Mouse (Mus musculus) left cerebral cortex, adult 18-20 months (tissue): ENCODE measurements around the gene Ehd1. TPM values are rescaled to one million over a fixed set of nuclear protein-coding genes. Genes with fewer than 3 reads are reported as not detected.

ENCODE experiments used
- DNase-seq, 2 experiments: peaks; one replicate each; pipeline ENCODE4 v3.0.0; 2021 to 2022; ENCODE audit warnings: low spot score in 2 of 2, mixed read lengths in 1 of 2
- microRNA-seq, 2 experiments: library from miRNA; unstranded; fragments of <30 nt; microRNA quantifications; one replicate each; pipeline ENCODE4 v1.2.0; 2021
- total RNA-seq, 2 experiments: library from RNA; stranded (reverse); gene quantifications; 2 replicates each; pipeline ENCODE4 v1.2.3; 2021

Gene Ehd1
- total RNA-seq, 2 experiments from 2014 or later = 36.8 to 39.0 TPM

DNA sequence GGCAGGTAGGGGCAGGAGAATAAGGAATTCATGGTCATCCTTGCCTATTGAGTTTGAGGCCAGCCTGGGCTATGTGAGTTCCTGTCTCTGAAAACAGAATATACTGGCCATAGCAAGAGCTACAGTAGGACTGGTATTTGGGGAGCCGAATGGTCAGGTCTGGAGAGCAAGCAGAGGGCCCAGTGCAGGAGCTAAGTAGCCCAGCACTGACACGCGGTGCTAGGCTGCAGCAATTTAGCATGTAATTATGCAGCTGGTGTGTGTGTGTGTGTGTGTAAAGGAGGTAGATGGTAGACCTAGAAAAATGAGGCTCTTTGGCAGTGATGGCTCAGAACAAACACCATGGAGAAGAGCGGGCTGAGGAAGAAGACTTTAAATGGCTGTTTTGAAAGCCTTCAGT, 71.1 kb downstream of the Ehd1 start:
- no peak for DNase-seq

DNA sequence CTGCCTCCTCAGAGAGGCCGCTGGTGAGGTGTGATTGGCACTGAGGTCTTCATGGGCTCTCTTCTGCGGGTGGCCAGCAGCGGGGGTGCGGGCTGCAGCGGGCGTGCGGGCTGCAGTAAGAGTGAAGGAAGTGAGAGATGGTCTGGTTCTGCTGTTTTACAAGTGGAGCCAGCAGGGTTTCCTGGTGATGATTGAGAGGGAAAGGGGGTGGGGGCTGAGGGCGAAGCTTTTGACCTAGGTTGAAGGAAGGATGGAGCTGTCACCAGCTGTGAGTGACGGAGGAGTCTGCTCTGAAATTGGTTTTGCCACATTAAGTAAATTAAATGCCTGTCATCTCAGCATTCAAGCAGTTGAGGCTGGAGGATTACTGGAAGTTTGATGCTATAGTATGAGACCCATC, 72.2 kb downstream of the Ehd1 start:
- no peak for DNase-seq

- no peak for DNase-seq
Observed at GRCm38 (mm10) chr19:6349215-6349983, 72.9 kb downstream of the Ehd1 start.

Small RNA genes lying within 50 kb of the gene (microRNA-seq; reads per million reads assigned to microRNA genes)
- gene Mir192 (13.9 to 17.5 reads per million in 2 experiments), gene Mir194-2 (26.4 to 30.3 reads per million in 2 experiments), gene Mir6989 (4.2 to 7.2 reads per million in 2 experiments)

Other genes with a start within 250 kb of the Ehd1 start
- 10 to 100 TPM; 41.3 to 41.6 TPM for gene Syvn1, start 230.1 kb upstream of the Ehd1 start, total RNA-seq
- gene Mrpl49, start 218.9 kb upstream of the Ehd1 start, total RNA-seq = 10 to 100 TPM; 42.5 to 51.3 TPM
- gene Fau, start 218.9 kb upstream of the Ehd1 start, total RNA-seq = 100 to 1,000 TPM; 717 to 762 TPM
- gene Znhit2, start 215.5 kb upstream of the Ehd1 start, total RNA-seq = 10 to 100 TPM; 32.2 to 35.0 TPM
- 10 to 100 TPM; 25.1 to 25.2 TPM for gene Tm7sf2, start 208.4 kb upstream of the Ehd1 start, total RNA-seq
- 10 to 100 TPM; 78.5 to 94.4 TPM for gene Vps51, start 199.5 kb upstream of the Ehd1 start, total RNA-seq
- gene Tmem262, start 196.7 kb upstream of the Ehd1 start, total RNA-seq = not detected
- gene Gm28374, start 194.5 kb upstream of the Ehd1 start, total RNA-seq = under 1 TPM; 0.54 to 0.60 TPM
- 10 to 100 TPM; 38.6 to 42.1 TPM for gene Zfpl1, start 191.8 kb upstream of the Ehd1 start, total RNA-seq
- gene Cdca5, start 191.7 kb upstream of the Ehd1 start, total RNA-seq = under 1 TPM in 1 of 2 experiments, not detected in 1; 0.26 TPM
- not detected for gene AC131692.1, start 182.3 kb upstream of the Ehd1 start, total RNA-seq
- gene Naaladl1, start 170.9 kb upstream of the Ehd1 start, total RNA-seq = under 1 TPM; 0.14 to 0.21 TPM
- gene Sac3d1, start 158.1 kb upstream of the Ehd1 start, total RNA-seq = 10 to 100 TPM; 17.8 to 19.0 TPM
- 10 to 100 TPM; 41.6 to 44.8 TPM for gene Snx15, start 148.4 kb upstream of the Ehd1 start, total RNA-seq
- 1 to 10 TPM in 1 of 2 experiments, under 1 TPM in 1; 0.51 to 1.2 TPM for gene Batf2, start 135.7 kb upstream of the Ehd1 start, total RNA-seq
- gene Arl2, start 135.2 kb upstream of the Ehd1 start, total RNA-seq = 10 to 100 TPM; 82.9 to 92.9 TPM
- under 1 TPM in 1 of 2 experiments, not detected in 1; 0.37 TPM for gene Majin, start 92.3 kb upstream of the Ehd1 start, total RNA-seq
- not detected for gene Gpha2, start 50.3 kb upstream of the Ehd1 start, total RNA-seq
- gene Ppp2r5b, start 40.9 kb upstream of the Ehd1 start, total RNA-seq = 100 to 1,000 TPM; 152 to 158 TPM
- 10 to 100 TPM; 31.5 to 33.9 TPM for gene Atg2a, start 35.1 kb upstream of the Ehd1 start, total RNA-seq
- gene Cdc42bpg, start 29.7 kb downstream of the Ehd1 start, total RNA-seq = 1 to 10 TPM; 4.2 to 4.8 TPM
- 10 to 100 TPM; 62.4 to 74.5 TPM for gene Men1, start 58.3 kb downstream of the Ehd1 start, total RNA-seq
- 100 to 1,000 TPM in 1 of 2 experiments, 10 to 100 TPM in 1; 92.9 to 100 TPM for gene Map4k2, start 64.4 kb downstream of the Ehd1 start, total RNA-seq
- gene Sf1, start 87.0 kb downstream of the Ehd1 start, total RNA-seq = 100 to 1,000 TPM; 188 to 211 TPM
- 10 to 100 TPM; 32.6 to 37.9 TPM for gene Pygm, start 107.7 kb downstream of the Ehd1 start, total RNA-seq
- 10 to 100 TPM; 68.2 to 84.7 TPM for gene Rasgrp2, start 122.6 kb downstream of the Ehd1 start, total RNA-seq
- 100 to 1,000 TPM; 549 to 568 TPM for gene Nrxn2, start 142.0 kb downstream of the Ehd1 start, total RNA-seq